Mouse (Mus musculus) small intestine, adult 2 months (tissue): ENCODE measurements around the gene Prkca.

Experiments used
- CTCF ChIP-seq: fragments of 200-500 bp; IDR thresholded peaks from 2 replicates; pipeline ENCODE4 v1.5.1; 2012; ENCODE audit warnings: low read depth, mild to moderate bottlenecking, control low read depth, inconsistent platforms, low read length, moderate library complexity, mixed read lengths; ENCODE audit not compliant: insufficient replicate concordance, insufficient read length; ENCODE audit errors: extremely low read depth
- POLR2A ChIP-seq: fragments of 200-500 bp; IDR thresholded peaks from 2 replicates; pipeline ENCODE4 v1.6.1; 2012; ENCODE audit warnings: low read depth, mild to moderate bottlenecking, control low read depth, inconsistent platforms, low read length, moderate library complexity

- no peak for TF ChIP-seq CTCF
- no peak for TF ChIP-seq POLR2A
Observed at GRCm38 (mm10) chr11:107947951-107948350, 395.8 kb downstream of the Prkca start.
